Mouse (Mus musculus): ENCODE measurements around the gene Unc13b. TPM values are rescaled to one million over a fixed set of nuclear protein-coding genes. Genes with fewer than 3 reads are reported as not detected.

Gene Unc13b
- total RNA-seq, 2 experiments from 2014 or later: 55.7 to 60.5 TPM

- intact Hi-C loops (cut with DNase I): no loop called here
- no peak for DNase-seq (ENCODE audit: low spot score in 2 of 2)
These were observed 199.8 kb downstream of the Unc13b start for GRCm38 (mm10) chr4:43258556-43258955.

GRCm38 (mm10) chr4:43259435-43259834 lies 200.7 kb downstream of the Unc13b start:
- no peak for DNase-seq (ENCODE audit: low spot score in 2 of 2)
- intact Hi-C loops (cut with DNase I): no loop called here

GRCm38 (mm10) chr4:43260096-43260495 lies 201.3 kb downstream of the Unc13b start:
- DNase-seq (ENCODE audit: low spot score in 2 of 2): no peak
- intact Hi-C loops (cut with DNase I): no loop called here

GRCm38 (mm10) chr4:43262821-43263220 lies 204.1 kb downstream of the Unc13b start:
- DNase-seq (ENCODE audit: low spot score in 2 of 2): no peak
- intact Hi-C loops (cut with DNase I): no loop called here

GRCm38 (mm10) chr4:43266146-43266545 lies 207.4 kb downstream of the Unc13b start:
- DNase-seq (ENCODE audit: low spot score in 2 of 2): no peak
- intact Hi-C loops (cut with DNase I): loop anchor here (5.0 kb wide), 1 partner anchor 116 kb away; the partner anchor contains the start of gene Rusc2

- peak; percentile 84 to 88 for DNase-seq (ENCODE audit: low spot score in 2 of 2)
These were observed 208.0 kb downstream of the Unc13b start, which contains the start of gene Atp8b5 for GRCm38 (mm10) chr4:43266623-43267322. Atp8b5 (plus strand) TSS chr4:43267159.

GRCm38 (mm10) chr4:43267323-43267658 lies 208.5 kb downstream of the Unc13b start:
- no peak for DNase-seq (ENCODE audit: low spot score in 2 of 2)
- intact Hi-C loops (cut with DNase I): loop anchor here (1.0 to 5.0 kb wide), 2 partner anchors 115 to 153 kb away; partner anchors contain the start of gene Rusc2

More at GRCm38 (mm10) chr4:43266623-43267322, 208.0 kb downstream of the Unc13b start, which contains the start of gene Atp8b5:
- intact Hi-C loops (cut with DNase I): loop anchor here (1.0 to 5.0 kb wide), 2 partner anchors 116 to 154 kb away; partner anchors contain the start of gene Rusc2

- DNase-seq (ENCODE audit: low spot score in 2 of 2): no peak
- intact Hi-C loops (cut with DNase I): no loop called here
These were observed 226.7 kb downstream of the Unc13b start for GRCm38 (mm10) chr4:43285476-43285875.

GRCm38 (mm10) chr4:43287305-43287704 lies 228.6 kb downstream of the Unc13b start:
- intact Hi-C loops (cut with DNase I): no loop called here

GRCm38 (mm10) chr4:43294001-43294400 lies 235.2 kb downstream of the Unc13b start:
- DNase-seq (ENCODE audit: low spot score in 2 of 2): no peak
- intact Hi-C loops (cut with DNase I): no loop called here

More at GRCm38 (mm10) chr4:43287305-43287704, 228.6 kb downstream of the Unc13b start:
- DNase-seq (ENCODE audit: low spot score in 2 of 2): no peak

- DNase-seq (ENCODE audit: low spot score in 2 of 2): no peak
- intact Hi-C loops (cut with DNase I): no loop called here
These were observed 251.1 kb downstream of the Unc13b start for GRCm38 (mm10) chr4:43309696-43310338.

Other genes starting within 250 kb of the Unc13b start
- gene Fam205a1, start 205.1 kb upstream of the Unc13b start, total RNA-seq (2021): under 1 TPM; 0.18 to 0.27 TPM
- gene Gm12394, start 202.2 kb upstream of the Unc13b start, total RNA-seq (2021): 1 to 10 TPM; 2.3 to 2.7 TPM
- 1 to 10 TPM; 1.9 to 2.4 TPM for gene Fam205c, start 184.7 kb upstream of the Unc13b start, total RNA-seq (2021)
- 100 to 1,000 TPM; 328 to 359 TPM for gene Phf24, start 142.3 kb upstream of the Unc13b start, total RNA-seq (2021)
- gene Dnajb5, start 109.1 kb upstream of the Unc13b start, total RNA-seq (2021): 100 to 1,000 TPM; 225 to 284 TPM
- gene 1700022I11Rik, start 89.3 kb upstream of the Unc13b start, total RNA-seq (2021): not detected
- 100 to 1,000 TPM; 223 to 226 TPM for gene Vcp, start 58.4 kb upstream of the Unc13b start, total RNA-seq (2021)
- gene Fancg, start 48.4 kb upstream of the Unc13b start, total RNA-seq (2021): 10 to 100 TPM in 1 of 2 experiments, 1 to 10 TPM in 1; 10.0 to 11.3 TPM
- 10 to 100 TPM; 31.4 to 32.3 TPM for gene Pigo, start 33.1 kb upstream of the Unc13b start, total RNA-seq (2021)
- 100 to 1,000 TPM; 107 to 108 TPM for gene Stoml2, start 27.2 kb upstream of the Unc13b start, total RNA-seq (2021)
- gene Fam214b, start 12.7 kb upstream of the Unc13b start, total RNA-seq (2021): 10 to 100 TPM; 29.2 to 37.3 TPM
- gene Atp8b5, start 208.2 kb downstream of the Unc13b start, total RNA-seq (2021): under 1 TPM; 0.22 to 0.53 TPM